Mouse (Mus musculus) lung, postnatal 0 days (tissue): ENCODE data around the gene Wdr24.

Experiments used
- CTCF ChIP-seq: IDR thresholded peaks from 2 replicates; pipeline ENCODE4 v1.5.1; 2016; ENCODE audit warnings: antibody characterized with exemption, mild to moderate bottlenecking
- EP300 ChIP-seq: IDR thresholded peaks from 2 replicates; pipeline ENCODE4 v1.6.1; 2016; ENCODE audit warnings: antibody characterized with exemption, mild to moderate bottlenecking, control low read depth

DNA sequence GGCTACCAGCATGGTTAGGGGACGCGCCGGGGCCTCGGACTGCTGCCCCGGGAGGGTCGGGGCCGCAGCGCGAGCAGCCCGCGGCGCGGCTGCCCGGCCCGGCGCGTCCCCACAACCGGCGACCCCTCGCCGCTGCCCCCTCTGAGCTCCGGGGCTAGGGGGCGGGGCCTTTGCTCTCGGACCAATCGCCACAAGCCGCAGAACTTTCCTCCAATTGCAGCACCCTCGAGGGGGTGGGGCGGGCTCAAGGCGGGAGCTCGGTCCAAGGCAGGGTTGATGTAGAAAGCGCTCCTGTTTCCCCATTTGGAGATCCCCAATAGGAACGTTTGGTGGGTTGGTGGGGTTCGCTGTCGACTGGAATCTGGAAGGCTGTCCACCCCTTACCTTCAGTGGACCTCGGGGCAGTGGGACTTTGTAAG lies 26.5 kb upstream of the Wdr24 start, which contains the start of gene Metrn:
- TF ChIP-seq EP300 = no peak
- TF ChIP-seq CTCF = no peak
